Mouse (Mus musculus): ENCODE results near the gene Stra6. TPM values are rescaled to one million over a fixed set of nuclear protein-coding genes. Genes with fewer than 3 reads are reported as not detected.

Gene Stra6
- total RNA-seq, 2 experiments from 2014 or later: 9.3 to 12.9 TPM

DNA sequence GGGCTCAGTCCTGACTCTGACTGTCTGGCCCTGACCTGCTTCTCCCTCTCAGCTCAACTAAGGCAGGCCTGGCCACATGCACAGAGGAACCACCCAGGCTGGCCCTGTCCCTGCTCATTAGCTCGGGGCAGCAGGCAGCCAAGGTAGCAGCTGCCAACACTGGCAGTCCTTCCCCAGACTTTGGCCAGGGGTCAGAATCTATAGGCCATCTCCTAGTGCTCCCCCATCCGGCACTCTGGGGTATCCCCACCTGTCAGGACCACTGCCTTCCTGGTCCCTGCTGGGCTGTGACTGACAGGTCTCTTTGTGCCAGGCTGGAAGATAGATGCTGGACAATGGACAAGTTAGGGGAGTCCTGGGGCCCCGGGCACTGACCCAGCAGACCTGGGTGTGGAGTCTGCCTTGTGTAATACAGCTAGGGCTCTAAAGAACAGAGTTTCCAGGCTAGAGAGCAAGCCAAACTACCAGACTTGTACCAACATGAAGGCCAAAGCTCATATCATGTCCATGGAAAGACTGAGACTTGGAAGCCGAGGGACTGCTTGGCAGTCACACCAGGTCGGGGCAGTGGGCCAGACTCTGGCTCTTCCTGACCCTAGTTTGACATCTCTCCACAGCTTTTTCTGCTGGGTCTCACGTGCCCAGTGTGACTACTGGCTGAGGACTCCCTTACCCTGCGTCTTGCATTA, 29.1 kb downstream of the Stra6 start:
- no peak for DNase-seq (ENCODE audit: extremely low spot score in 1 of 2, low spot score in 1 of 2)

DNA sequence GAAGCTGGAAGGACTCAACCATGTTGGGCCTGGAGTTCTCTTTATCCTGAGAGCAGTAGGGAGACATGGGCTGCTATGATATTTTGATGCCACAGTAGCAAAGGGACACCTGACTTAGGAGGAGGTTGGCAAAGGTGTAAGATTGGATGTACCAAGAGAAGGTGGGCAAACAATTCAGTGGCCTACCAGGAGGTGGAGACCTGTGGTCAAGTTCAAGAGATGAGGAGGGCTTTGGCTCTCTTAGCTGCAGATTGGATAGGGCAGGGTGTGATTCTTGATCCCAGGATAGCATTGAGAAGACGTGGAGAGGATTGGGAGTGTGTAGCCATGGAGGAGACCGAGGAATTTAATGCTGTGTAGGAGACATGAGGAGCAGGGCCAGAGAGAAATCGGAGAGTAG, 30.2 kb downstream of the Stra6 start:
- DNase-seq (ENCODE audit: extremely low spot score in 1 of 2, low spot score in 1 of 2): no peak

GRCm38 (mm10) chr9:58095977-58096376, 32.4 kb downstream of the Stra6 start:
- no peak for DNase-seq (ENCODE audit: extremely low spot score in 1 of 2, low spot score in 1 of 2)

DNA sequence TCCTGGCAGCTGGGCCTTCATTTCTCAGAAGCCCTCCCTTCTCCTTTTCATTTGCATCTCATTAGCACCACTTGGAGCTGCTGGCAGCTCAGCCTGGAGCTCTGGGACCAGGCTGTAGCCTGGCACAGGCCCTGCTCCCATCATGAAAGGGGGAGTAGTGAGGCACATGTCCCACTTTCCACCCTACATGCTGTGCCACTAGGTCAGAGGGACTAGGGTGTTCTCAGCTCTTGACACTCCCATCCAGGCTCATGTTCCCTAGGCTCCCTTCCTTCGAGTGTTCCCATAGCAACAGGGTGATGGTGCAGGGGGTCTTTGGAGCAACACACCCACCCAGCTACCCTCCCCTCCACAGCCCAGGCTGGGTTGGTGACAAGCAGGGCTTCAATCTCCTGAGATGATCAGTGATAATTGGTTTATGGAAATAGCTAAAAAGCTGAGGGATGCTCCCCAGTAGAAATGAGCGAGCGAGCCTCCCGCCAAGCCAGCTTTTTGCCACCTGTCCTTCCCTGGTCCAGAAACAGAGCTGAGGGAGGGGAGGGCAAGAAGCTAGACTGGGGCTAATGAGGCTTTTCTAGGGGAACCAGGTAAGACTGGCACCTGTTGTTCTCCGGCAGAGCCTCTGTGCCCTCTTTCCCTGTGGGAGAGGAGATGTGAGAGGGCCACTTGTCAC, 33.2 kb downstream of the Stra6 start:
- no peak for DNase-seq (ENCODE audit: extremely low spot score in 1 of 2, low spot score in 1 of 2)

- DNase-seq (ENCODE audit: extremely low spot score in 1 of 2, low spot score in 1 of 2): no peak
Observed at GRCm38 (mm10) chr9:58099836-58100565, 36.4 kb downstream of the Stra6 start.

DNA sequence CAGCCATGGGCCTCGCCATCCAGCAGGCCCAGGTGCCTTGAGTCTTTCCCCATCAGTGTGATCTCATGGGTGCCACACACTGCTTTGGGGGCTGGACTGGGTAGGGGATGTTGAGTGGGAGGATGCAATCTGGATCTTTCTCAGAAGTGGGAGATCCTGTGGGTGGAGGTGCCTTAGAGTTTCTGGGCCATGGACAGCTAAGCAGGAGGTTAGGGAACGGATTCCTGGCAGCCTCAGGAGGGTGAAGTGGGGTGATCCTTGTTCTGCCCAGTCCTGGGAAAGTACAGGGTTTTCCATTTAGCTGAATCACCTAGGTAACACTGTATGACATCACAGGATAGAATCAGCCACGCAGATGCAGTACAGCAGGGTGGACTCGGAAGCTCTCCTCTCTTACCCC, 38.4 kb downstream of the Stra6 start:
- no peak for DNase-seq (ENCODE audit: extremely low spot score in 1 of 2, low spot score in 1 of 2)

- DNase-seq (ENCODE audit: extremely low spot score in 1 of 2, low spot score in 1 of 2): no peak
Observed at GRCm38 (mm10) chr9:58103647-58104046, 40.1 kb downstream of the Stra6 start.

- no peak for DNase-seq (ENCODE audit: extremely low spot score in 1 of 2, low spot score in 1 of 2)
Observed at GRCm38 (mm10) chr9:58105595-58106169, 42.1 kb downstream of the Stra6 start.

GRCm38 (mm10) chr9:58107494-58107893, 43.9 kb downstream of the Stra6 start:
- DNase-seq (ENCODE audit: extremely low spot score in 1 of 2, low spot score in 1 of 2): no peak

DNA sequence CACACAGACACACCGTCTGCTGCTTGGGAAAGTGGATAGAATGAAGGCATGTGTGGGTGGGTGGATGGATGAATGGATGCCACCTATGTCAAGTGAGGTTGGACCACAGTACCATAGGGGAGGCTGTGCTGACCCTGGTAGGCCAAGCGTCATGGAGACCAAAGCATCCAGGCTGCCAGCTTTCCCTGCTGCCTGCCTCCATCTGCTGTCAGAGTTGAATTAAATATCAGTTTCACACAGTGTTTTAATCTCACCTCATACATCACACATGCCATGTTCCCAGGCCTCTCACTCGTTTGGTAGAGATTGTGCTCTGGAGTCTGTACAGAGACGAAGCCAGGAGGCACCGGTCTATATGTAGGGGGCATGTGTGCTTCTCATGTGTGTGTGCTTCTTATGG, 47.2 kb downstream of the Stra6 start:
- DNase-seq (ENCODE audit: extremely low spot score in 1 of 2, low spot score in 1 of 2): no peak

DNA sequence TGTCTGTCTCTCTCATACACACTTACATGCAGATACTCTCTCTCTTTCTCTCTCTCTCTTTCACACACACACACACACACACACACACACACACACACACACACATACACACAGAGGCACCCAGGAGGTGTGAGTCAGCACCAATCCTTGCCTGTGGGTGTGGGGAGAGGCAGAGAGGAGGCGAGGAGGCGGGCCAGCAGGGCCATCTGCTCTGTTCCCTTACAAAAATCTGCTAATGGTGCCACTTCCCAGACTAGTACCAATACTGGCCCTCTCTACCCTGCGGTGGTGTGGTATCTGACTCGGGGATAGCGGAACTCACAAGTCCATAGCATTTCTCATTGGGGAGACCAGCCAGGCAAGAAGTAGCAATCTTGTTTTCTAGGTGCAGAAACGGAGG, 47.8 kb downstream of the Stra6 start:
- peak; percentile 52 to 67 for DNase-seq (ENCODE audit: extremely low spot score in 1 of 2, low spot score in 1 of 2)

DNA sequence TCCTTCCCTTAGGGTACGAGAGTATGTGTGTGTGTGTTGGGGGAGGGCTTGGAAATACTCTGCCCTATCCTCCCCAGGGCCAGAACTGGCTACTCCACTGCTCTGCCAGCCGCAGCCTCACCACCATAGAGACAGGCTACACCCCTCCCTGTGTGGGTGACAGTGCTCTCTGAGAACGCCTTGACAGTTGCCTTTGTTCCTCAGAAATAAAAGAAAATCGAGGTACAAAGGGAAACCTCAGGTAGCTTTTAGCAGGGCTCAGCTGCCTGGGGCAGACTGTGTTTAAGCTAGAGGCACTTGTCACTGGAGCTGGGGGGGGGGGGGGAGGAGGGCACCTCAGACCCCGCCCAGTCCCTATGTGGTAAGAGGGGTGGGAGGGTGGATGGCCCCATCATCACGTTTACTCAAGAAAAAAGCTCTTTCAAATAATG, 48.7 kb downstream of the Stra6 start:
- no peak for DNase-seq (ENCODE audit: extremely low spot score in 1 of 2, low spot score in 1 of 2)

- DNase-seq (ENCODE audit: extremely low spot score in 1 of 2, low spot score in 1 of 2): peak in 1 of 2 experiments; percentile 43
Observed at GRCm38 (mm10) chr9:58112866-58113278, 49.3 kb downstream of the Stra6 start.

DNA sequence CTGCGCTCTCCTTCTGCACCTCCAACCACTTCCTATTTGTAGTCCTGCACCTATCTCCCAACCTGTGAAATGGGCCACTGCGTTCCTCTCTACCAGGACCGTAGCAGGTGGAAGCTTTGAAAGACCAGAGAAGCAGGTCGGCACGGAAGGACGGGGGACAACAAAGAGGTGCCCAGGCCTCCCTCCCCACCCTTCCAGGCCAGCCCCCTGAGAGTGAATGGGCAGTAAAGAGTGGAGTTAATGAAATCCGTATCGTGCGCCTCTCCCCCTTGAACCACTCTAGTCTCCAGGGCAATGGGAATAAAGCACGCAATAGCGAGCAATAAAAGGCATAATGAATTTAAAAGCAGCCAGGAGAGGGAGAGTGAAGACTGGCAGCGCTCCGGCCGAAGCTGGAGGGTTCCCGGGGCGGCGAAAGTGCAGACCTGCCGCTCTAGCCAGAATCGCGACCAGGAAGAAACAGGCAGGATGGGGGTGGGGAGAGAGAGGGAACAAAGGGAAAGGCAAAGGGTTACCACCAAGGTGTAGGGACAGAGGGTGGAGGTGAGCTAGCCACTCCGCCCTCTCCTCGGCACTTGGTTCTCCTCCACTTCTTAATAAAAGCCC, 49.8 kb downstream of the Stra6 start:
- no peak for DNase-seq (ENCODE audit: extremely low spot score in 1 of 2, low spot score in 1 of 2)

- no peak for DNase-seq (ENCODE audit: extremely low spot score in 1 of 2, low spot score in 1 of 2)
Observed at GRCm38 (mm10) chr9:58114019-58114418, 50.4 kb downstream of the Stra6 start.

GRCm38 (mm10) chr9:58115297-58115925, 51.8 kb downstream of the Stra6 start:
- DNase-seq (ENCODE audit: extremely low spot score in 1 of 2, low spot score in 1 of 2): no peak

GRCm38 (mm10) chr9:58116024-58116651, 52.5 kb downstream of the Stra6 start:
- DNase-seq (ENCODE audit: extremely low spot score in 1 of 2, low spot score in 1 of 2): no peak

DNA sequence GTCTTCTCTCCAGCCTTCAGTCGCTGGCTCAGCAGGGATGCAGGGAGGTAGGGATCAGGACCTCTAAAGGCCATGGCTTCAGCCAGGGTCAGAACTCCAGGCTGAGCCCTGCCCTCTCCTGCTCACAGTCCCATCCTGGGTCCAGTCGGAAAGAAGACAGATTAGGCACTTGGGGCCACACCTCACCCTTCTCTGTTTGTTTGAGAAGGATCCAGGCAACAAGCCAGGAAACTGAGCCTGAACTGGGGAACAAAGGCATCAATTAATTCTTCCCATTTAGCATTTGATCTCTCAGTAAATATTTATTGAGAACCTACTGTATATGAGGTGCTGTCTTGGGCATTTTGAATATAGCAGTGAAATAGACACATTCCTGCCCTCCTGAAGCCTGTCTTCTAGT, 55.1 kb downstream of the Stra6 start, which contains the start of gene Ccdc33:
Gene Ccdc33 (minus strand): TSS at position 153 of the 400 bp plus-strand sequence.
- no peak for DNase-seq (ENCODE audit: extremely low spot score in 1 of 2, low spot score in 1 of 2)

GRCm38 (mm10) chr9:58125085-58125484, 61.5 kb downstream of the Stra6 start:
- no peak for DNase-seq (ENCODE audit: extremely low spot score in 1 of 2, low spot score in 1 of 2)

GRCm38 (mm10) chr9:58125811-58126210, 62.2 kb downstream of the Stra6 start:
- no peak for DNase-seq (ENCODE audit: extremely low spot score in 1 of 2, low spot score in 1 of 2)
